Mouse (Mus musculus) left cerebral cortex, adult 8-10 months (tissue): ENCODE data around the gene Il2rb. TPM values are rescaled to one million over a fixed set of nuclear protein-coding genes. Genes with fewer than 3 reads are reported as not detected.

ENCODE experiments used
- DNase-seq, 2 experiments: peaks; one replicate each; pipeline ENCODE4 v3.0.0; 2022; ENCODE audit warnings: low spot score in 2 of 2
- total RNA-seq, 4 experiments: library from RNA; stranded (reverse); gene quantifications; 2 replicates each; pipeline ENCODE4 v1.2.4; 2022

Il2rb gene
- total RNA-seq, 4 experiments from 2014 or later: 0.26 to 0.94 (median 0.42) TPM

DNA sequence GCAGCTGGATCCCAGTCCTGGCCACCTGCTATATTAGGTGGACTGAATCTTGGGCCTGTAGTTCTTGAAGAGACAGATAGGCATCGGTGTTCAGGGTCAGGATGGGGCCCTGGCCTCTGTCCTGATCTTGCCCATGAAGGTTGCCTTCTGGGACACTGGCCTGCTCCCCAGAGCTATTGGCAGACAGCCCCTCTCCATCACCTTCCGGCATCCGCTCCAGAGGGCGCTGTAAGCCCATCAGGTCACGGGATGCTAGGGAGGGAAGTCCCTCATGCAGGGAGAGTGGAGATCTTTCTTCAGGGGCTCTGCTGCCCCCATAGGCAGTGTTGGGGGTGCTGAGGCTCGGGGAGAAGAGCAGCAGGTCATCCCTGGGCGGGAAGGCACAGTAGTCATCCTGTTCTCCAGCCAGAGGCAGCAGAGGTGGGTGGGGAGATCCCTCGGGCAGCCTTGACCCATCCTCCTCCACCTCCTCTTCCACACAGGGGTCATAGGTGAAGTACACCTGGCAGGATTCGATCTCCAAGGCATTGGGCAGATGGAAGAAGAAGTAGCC lies 13.5 kb downstream of the Il2rb start:
- DNase-seq: no peak

- DNase-seq: no peak
These were observed 14.1 kb downstream of the Il2rb start for GRCm38 (mm10) chr15:78480991-78481390.

DNA sequence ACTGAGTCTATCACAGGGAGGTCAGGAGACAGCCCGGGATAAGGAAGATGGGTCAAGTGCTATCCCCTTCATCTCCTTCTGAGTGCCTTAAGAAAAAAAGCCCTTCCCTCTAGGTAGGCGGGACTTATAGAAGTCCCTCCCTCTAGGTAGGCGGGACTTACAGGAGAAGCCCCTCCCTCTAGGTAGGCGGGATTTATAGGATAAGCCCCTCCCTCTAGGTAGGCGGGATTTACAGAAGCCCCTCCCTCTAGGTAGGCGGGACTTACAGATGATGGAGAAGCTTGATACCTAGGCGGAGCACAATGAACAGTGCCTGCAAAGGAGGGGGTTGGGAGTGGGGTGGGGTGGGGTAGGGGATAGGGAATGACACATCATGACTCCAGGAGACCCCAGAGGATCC lies 15.0 kb downstream of the Il2rb start:
- DNase-seq: no peak

DNA sequence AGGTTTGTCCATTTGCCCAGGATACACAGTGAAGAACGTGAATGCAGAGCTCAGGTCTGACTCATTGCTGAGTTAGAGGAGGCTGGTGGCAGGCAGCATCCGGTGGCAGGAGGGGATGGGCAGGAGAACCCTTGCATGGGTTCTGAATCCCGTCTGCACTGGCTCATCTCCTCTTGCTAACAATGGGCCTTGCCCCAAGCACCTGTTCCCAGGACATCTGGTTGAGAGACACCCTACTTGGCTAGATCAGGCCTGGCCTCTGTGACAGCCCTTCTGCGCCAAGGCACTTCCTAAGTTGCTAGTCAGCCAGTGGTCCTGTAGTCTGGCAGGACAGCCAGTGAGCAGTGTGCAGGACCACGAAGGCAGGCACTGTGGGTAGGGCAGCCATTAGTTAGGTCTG lies 15.6 kb downstream of the Il2rb start:
- DNase-seq: no peak

- no peak for DNase-seq
These were observed 17.0 kb downstream of the Il2rb start for GRCm38 (mm10) chr15:78478073-78478472.

GRCm38 (mm10) chr15:78476878-78477277 lies 18.2 kb downstream of the Il2rb start:
- DNase-seq: no peak

DNA sequence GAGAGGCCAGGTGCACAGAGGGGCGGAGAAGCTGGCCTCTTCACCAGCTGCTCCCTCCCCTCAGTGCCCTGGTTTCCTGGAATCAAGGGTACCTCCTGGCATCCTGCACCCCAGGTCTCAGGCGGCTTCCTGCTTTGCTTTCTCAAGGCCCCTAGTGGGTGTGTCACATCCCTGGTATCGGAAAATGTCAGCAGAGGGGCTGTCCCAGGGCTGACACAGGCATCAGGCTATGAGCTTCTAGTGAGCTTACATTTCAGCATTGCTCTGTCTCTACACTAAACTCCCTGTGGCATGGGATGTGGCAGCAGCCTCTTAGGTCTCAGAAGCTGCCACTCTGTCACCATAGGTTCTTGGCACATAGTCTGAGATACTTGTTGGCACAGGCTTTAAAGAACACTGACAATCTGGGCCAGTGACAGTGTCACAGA lies 19.5 kb downstream of the Il2rb start:
- DNase-seq: no peak

DNA sequence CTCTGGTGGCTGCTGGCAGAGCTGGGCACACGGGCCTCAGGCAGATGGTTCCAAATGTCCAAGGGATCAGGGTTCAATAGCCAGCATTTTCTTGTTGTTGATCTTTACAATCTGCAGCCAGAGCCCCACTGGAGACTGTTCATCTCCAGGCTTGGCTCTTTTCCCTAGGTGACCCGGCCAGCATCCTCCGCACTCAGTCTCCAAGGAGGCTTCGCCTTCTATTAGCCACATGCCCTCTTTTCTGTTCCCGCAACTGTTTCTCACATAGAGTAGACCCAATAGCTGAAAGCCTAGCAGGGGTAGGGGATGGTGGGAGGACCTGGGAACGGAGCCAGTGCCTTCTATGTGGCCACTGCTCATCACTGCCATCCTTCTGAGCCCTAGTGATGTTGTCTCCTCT lies 21.6 kb downstream of the Il2rb start:
- DNase-seq: no peak

GRCm38 (mm10) chr15:78471902-78472301 lies 23.2 kb downstream of the Il2rb start:
- no peak for DNase-seq

DNA sequence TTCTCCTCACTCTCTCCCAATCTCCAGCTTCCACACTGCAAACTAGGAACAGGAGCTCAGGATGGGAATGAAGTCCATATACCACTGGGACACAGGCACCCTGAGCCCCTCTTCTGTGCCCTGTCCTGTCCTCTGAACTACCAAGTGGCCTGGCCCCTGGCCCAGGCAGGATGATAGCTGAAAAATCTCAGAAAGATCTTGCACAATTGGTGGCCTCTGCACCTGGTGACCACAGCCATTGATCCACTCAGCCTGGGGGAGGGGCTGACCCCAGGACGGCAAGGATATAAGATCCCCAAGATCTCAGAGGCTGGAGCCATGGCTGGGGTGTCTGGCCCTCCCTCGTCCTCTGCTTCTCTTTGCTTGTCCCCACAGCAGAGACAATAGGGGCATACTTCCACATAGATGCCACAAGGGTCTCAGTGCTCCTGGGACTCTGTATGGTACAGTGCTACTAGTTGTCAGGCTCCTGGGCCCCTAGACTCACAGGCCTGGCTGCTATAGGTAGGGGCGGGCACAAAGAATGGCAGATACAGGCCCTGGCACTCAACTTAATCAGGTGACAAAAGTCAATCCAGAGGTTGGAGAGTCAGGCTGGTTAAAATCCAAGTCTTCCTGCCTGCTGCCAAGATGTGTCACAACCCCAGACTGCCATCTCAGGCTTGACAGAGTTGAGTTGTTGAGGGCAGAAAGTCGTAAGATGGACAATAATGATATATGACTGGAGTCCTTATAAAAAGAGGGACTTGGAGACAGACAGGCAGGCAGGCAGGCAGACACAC lies 24.4 kb downstream of the Il2rb start:
- DNase-seq: no peak

- no peak for DNase-seq
These were observed 26.6 kb downstream of the Il2rb start, which contains the start of gene Tmprss6 for GRCm38 (mm10) chr15:78468379-78468937. Gene Tmprss6, minus strand, starts transcription at chr15:78468634.

GRCm38 (mm10) chr15:78467570-78467969 lies 27.5 kb downstream of the Il2rb start:
- no peak for DNase-seq

DNA sequence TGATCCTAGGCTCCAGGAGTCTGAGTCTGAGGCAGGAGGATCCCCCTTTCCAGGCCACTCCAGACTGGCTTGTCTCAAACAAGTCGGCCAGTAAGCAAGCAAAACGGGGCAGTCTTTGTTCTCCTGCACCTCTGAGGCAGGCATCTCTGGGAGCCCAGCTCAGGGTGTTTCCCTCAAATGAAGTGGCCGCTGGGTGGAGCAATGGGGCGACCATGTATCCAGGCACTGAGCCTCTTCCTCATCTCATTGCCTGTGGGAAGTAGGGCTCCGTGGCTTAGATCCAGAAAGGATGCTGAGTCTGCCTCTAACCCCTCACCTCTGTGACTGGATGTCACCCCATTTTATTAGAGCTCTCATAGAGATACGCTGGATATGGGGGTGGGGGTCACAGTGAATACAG lies 28.3 kb downstream of the Il2rb start:
- DNase-seq: no peak

DNA sequence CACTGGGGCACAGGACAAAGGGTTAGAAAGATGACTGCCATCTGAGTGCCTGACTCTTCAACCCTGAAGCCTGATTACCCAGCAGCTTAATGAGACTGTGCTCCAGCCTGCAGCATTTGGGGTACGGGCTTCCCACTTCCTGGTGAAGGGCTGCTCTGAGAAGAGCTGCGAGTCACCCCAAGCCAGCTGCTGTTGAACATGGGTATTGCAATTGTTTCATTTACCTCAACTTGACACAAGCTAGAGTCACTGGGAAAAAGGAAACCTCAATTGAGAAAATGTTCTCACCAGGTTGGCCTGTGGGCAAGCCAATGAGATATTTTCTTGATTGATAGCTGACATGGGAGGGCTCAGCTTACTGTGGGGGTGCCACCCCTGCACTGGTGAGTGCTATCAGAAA lies 32.1 kb downstream of the Il2rb start:
- no peak for DNase-seq

DNA sequence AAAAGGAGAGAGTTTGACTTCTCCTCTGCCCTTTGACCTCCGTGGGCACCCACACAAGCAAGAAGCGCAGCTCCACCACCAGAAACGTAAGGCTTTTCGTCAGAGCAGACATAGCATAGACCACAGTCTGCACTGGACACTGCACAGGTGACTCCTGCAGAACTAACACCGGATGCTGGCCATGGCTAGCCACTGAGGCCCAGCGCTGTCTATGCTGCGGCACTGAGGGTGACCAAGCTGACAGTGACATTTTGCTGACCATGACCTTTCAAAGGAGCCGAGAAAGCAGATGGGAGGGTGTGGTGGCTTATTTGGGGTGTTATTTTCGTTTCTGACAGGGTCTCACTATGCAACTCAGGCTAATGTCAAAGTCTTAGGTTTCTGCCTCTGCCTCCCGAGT lies 37.9 kb downstream of the Il2rb start:
- no peak for DNase-seq

- DNase-seq: no peak
These were observed 39.0 kb downstream of the Il2rb start for GRCm38 (mm10) chr15:78456051-78456450.

DNA sequence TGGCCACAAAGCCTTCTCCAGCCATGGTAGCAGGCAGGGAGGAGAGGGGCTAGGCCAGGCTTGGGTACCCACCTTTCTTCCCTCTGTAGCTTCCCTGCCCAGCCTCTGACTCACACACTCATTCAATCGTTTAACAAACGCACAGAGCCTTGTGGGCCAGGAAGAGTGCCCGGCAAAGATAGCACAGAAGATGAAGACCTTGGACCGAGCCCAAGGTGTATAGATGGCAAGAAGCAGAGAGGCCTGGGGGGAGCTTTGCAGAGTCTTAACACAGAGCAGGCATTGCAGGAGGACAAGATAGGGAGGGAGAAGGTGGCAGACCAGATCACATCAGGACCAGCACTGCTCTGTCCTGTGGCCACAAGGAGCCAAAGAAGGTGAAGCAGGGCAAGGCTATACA lies 39.9 kb downstream of the Il2rb start:
- no peak for DNase-seq

DNA sequence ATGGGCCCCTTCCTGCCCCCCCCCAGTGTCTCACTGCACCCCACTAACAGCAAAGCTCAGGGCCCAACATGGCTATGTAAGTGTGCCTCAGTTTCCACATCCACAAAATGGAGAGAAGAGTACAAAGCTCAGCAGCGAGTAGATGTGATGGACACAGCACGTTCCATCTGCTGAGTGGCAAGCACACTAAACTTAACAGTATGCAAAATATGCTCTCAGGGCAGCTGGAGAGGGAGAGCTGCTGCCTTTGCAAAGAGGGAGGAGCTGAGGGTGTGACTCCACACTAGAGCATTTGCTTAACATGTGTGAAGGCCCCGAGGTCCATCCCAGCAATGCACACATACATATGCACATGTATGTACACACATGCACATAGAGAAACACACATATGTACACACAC lies 42.1 kb downstream of the Il2rb start:
- DNase-seq: no peak

DNA sequence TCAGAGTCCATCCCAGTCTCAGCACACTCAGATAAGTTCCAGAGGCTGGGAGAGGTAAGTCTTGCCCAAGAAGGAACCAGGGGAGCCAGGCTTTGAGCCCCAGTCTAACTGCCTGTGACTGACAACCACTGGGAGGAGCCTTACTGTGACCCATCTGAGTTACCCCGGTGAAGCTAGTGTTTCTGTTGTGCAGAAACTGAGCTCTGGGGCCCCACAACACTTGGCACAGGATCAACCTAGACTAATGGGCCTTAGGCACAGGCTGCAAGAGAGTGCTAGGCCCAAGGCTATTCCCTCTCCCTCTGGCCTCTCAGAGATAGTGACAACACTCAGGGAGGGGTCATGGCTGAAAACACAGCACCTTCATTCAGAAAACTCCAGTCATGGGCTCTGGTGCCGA lies 43.9 kb downstream of the Il2rb start:
- no peak for DNase-seq

DNA sequence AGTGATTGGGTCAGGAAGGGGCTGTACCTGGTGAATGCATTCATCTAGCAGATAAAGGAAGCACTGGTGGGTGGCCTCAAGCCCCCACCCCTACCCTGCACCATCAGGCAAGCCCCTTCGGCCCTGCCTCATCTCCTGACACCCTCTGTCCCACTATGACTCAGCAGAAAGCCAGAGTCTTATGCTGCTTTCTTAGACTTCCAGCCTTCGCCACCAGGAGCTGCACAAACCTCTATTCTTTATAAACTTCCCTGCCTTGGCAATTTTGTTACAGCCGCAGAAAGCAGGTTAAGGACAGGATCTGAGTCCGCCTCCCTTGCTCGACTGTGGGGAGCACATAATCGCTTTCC lies 44.7 kb downstream of the Il2rb start:
- no peak for DNase-seq

- peak in 1 of 2 experiments; percentile 56 for DNase-seq
These were observed 45.2 kb downstream of the Il2rb start for GRCm38 (mm10) chr15:78449694-78450418.

DNA sequence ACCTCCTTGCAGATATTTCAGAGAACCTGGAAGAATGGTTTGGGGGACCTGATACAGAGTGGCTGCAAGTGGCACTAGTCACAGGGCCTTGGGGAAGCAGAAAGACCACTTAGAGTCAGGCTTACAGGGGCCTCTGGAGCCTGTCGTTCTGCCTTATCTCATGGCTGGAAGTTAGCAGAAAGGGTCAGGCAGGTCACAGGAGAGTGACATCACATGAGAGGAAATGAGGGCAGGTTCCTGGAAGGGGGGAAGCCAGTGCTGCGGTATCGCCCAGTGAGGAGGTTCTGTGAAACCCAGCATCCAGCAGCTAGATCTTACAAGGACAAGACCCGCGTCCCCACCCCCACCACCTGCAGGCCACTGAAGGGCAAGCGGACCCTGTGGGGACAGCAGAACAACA lies 45.9 kb downstream of the Il2rb start:
- peak in 1 of 2 experiments; percentile 16 for DNase-seq
